Mouse (Mus musculus) right cerebral cortex, postnatal 25 days (tissue): ENCODE results near the gene L3hypdh.

Experiments
- DNase-seq: peaks from one replicate; pipeline ENCODE4 v3.0.0; 2022

Gene L3hypdh

GRCm38 (mm10) chr12:72085329-72086165 is at the start of gene L3hypdh, which contains the start of gene Jkamp:
TSS of gene L3hypdh (minus strand) at chr12:72085439.
TSS of gene Jkamp (plus strand) at chr12:72085589.
- DNase-seq: peak; percentile 96

- no peak for DNase-seq
These were observed 44.0 kb upstream of the L3hypdh start for GRCm38 (mm10) chr12:72129203-72129602.

GRCm38 (mm10) chr12:72115686-72116345 is 30.6 kb upstream of the L3hypdh start:
- no peak for DNase-seq

- no peak for DNase-seq
These were observed 29.9 kb upstream of the L3hypdh start for GRCm38 (mm10) chr12:72115126-72115525.

- peak; percentile 52 for DNase-seq
These were observed 19.5 kb upstream of the L3hypdh start for GRCm38 (mm10) chr12:72104525-72105281.

GRCm38 (mm10) chr12:72104027-72104426 is 18.8 kb upstream of the L3hypdh start:
- no peak for DNase-seq

- no peak for DNase-seq
These were observed 17.5 kb upstream of the L3hypdh start for GRCm38 (mm10) chr12:72102776-72103175.

- DNase-seq: no peak
These were observed 11.7 kb upstream of the L3hypdh start for GRCm38 (mm10) chr12:72096966-72097365.

- DNase-seq: no peak
These were observed 4.6 kb upstream of the L3hypdh start for GRCm38 (mm10) chr12:72089802-72090201.

GRCm38 (mm10) chr12:72086166-72086825 is 1.1 kb upstream of the L3hypdh start:
- DNase-seq: no peak

- no peak for DNase-seq
These were observed 263 bp downstream of the L3hypdh start for GRCm38 (mm10) chr12:72085024-72085328.

- DNase-seq: no peak
These were observed 797 bp downstream of the L3hypdh start for GRCm38 (mm10) chr12:72084261-72085023.

GRCm38 (mm10) chr12:72083265-72083664 is 2.0 kb downstream of the L3hypdh start:
- no peak for DNase-seq

- no peak for DNase-seq
These were observed 2.9 kb downstream of the L3hypdh start for GRCm38 (mm10) chr12:72082370-72082769.

- no peak for DNase-seq
These were observed 3.3 kb downstream of the L3hypdh start for GRCm38 (mm10) chr12:72081961-72082360.

GRCm38 (mm10) chr12:72078248-72078647 is 7.0 kb downstream of the L3hypdh start:
- no peak for DNase-seq

- peak; percentile 90 for DNase-seq
These were observed 14.6 kb downstream of the L3hypdh start, which contains the start of gene Gpr135 for GRCm38 (mm10) chr12:72070327-72071269. TSS of gene Gpr135 (minus strand) at chr12:72071125.

- no peak for DNase-seq
These were observed 15.5 kb downstream of the L3hypdh start for GRCm38 (mm10) chr12:72069626-72070326.

- no peak for DNase-seq
These were observed 27.5 kb downstream of the L3hypdh start for GRCm38 (mm10) chr12:72057780-72058179.

- no peak for DNase-seq
These were observed 31.4 kb downstream of the L3hypdh start for GRCm38 (mm10) chr12:72053851-72054250.
